Mouse (Mus musculus) megakaryocyte, embryonic 14.5 days (primary cell): ENCODE results near the gene Eif4b. TPM values are rescaled to one million over a fixed set of nuclear protein-coding genes. Genes with fewer than 3 reads are reported as not detected.

ENCODE experiments used
- H3K27me3 ChIP-seq: replicated peaks from 2 replicates; pipeline ENCODE3; 2012; ENCODE audit warnings: inconsistent platforms
- H3K36me3 ChIP-seq: replicated peaks from 2 replicates; pipeline ENCODE3; 2012; ENCODE audit warnings: low read length, inconsistent platforms, mixed read lengths
- H3K4me1 ChIP-seq: 2 replicates; pipeline ENCODE4 v1.6.1; 2012; ENCODE audit warnings: inconsistent platforms
- H3K4me3 ChIP-seq: replicated peaks from 2 replicates; pipeline ENCODE3; 2012; ENCODE audit warnings: moderate library complexity, mild to moderate bottlenecking, inconsistent platforms
- H3K9me3 ChIP-seq: 2 replicates; pipeline ENCODE4 v1.6.1; 2012; ENCODE audit warnings: inconsistent platforms
- FLI1 ChIP-seq: IDR thresholded peaks from 2 replicates; pipeline ENCODE4 v1.6.1; 2012; ENCODE audit warnings: low read length, inconsistent platforms, mixed read lengths
- GATA1 ChIP-seq: IDR thresholded peaks from 3 replicates; pipeline ENCODE4 v1.6.1; 2012; ENCODE audit warnings: mixed read lengths, low read length, inconsistent platforms, borderline replicate concordance
- polyA plus RNA-seq: library from polyadenylated mRNA; stranded (reverse); fragments of >175 nt; gene quantifications from 2 replicates; pipeline ENCODE4 v1.2.3, GENCODE M21; 2012; ENCODE audit warnings: low replicate concordance; ENCODE audit not compliant: insufficient read depth

The Eif4b gene
- polyA plus RNA-seq, 1 experiment, result 102 TPM

DNA sequence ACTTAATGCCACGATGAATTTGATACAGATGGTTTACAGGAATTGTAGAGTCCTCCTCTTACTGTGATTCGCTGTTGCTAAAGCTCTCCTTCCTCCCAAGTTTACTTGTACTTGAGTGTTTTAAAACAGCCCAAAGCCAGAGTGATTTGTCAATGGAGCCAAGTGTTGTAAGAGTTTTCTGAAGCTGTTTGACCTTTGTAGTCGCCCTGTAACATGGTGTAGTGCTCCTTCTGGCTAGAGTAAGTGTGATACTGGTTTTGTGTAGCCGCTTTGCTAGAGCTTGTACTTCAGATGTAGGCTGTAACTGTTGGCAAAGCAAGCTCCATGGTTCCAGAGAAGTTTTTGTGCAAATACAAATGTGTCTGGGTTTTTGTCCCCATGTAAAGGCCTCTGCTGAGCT, 18.6 kb downstream of the Eif4b start:
- no peak overlapping the region for H3K4me3 ChIP-seq
- H3K4me1 ChIP-seq, result peaks cover 57% of the 10 kb centered on the region
- peaks cover 95% of the 10 kb centered on the region for H3K36me3 ChIP-seq
- TF ChIP-seq FLI1 (no peak), GATA1 (no peak)
- no peaks in the 10 kb centered on the region for H3K27me3 ChIP-seq
- no peaks in the 10 kb centered on the region for H3K9me3 ChIP-seq

DNA sequence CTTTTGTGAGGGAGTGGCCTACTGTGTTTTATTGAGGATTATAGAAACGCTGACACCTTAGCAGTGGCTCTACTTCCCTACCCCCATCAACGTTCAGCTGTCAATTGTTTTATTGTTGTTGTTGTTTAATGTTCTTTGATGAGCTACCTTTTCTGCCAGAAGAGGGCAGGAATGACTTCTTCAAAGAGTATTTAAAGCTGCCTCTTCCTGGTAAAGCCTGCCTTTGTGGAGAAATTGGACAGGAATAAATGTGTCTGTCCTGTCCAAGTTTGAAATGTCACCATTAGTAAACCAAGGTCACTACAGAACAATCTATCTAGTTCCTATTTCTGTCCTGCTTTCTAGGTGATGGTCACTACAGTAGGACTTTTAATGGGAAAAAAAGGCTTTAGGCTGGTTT, 20.6 kb downstream of the Eif4b start:
- no peaks in the 10 kb centered on the region for H3K9me3 ChIP-seq
- H3K4me3 ChIP-seq, result no peak overlapping the region
- peaks cover 90% of the 10 kb centered on the region for H3K36me3 ChIP-seq
- peaks cover 3% of the 10 kb centered on the region for H3K27me3 ChIP-seq
- peaks cover 63% of the 10 kb centered on the region for H3K4me1 ChIP-seq
- TF ChIP-seq GATA1 (no peak), FLI1 (no peak)

- no peak overlapping the region for H3K4me3 ChIP-seq
- peaks cover 64% of the 10 kb centered on the region for H3K4me1 ChIP-seq
- TF ChIP-seq GATA1, result no peak
- TF ChIP-seq FLI1, result no peak
- peaks cover 82% of the 10 kb centered on the region for H3K36me3 ChIP-seq
- peaks cover 6% of the 10 kb centered on the region for H3K27me3 ChIP-seq
- H3K9me3 ChIP-seq, result no peaks in the 10 kb centered on the region
Observed at GRCm38 (mm10) chr15:102094988-102095387, 21.4 kb downstream of the Eif4b start.

DNA sequence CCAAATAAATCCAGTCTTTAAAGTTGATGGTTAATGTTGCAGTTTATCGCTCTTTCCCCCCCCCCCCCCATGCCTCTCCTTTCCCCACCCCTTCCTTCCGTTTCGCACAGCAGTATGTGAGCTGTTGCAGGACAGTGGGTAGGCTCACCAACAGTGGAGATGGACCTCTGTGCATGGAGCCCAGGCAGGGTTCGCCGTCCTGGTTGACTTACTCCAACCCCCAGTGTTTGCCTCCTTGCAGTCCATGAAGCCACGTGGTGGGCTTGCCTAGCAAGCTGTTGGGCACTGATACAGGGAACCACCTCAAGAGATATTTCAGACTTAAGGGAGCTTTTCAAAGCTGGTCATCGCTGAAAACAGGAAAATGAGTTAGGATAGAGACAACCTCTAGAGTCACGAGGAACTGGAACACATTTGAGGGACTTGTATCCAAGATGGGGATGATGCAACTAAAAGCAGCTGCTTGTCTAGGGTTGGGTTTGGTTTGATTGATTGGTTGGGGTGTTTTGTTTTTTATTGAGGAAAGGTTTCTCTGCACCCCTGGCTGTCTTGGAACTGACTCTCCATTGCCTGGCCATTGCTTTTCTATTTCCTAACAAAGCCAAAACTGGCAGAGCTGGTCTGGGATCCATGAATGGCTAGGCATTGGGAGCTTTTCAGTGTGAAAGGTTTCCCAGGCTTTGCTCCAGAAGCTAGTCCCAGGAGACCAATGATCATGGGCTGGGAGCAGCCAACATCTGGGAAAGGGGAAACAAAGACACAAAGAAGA, 23.8 kb downstream of the Eif4b start:
- Histone ChIP-seq H3K36me3 (peaks cover 58% of the 10 kb centered on the region), H3K4me1 (peaks cover 71% of the 10 kb centered on the region), H3K27me3 (peaks cover 22% of the 10 kb centered on the region), H3K4me3 (no peak overlapping the region), H3K9me3 (no peaks in the 10 kb centered on the region)
- TF ChIP-seq GATA1 (no peak), FLI1 (no peak)

- no peak overlapping the region for H3K4me3 ChIP-seq
- peaks cover 73% of the 10 kb centered on the region for H3K4me1 ChIP-seq
- peaks cover 51% of the 10 kb centered on the region for H3K36me3 ChIP-seq
- H3K9me3 ChIP-seq, result no peaks in the 10 kb centered on the region
- TF ChIP-seq FLI1 (no peak), GATA1 (no peak)
- H3K27me3 ChIP-seq, result peaks cover 28% of the 10 kb centered on the region
Observed at GRCm38 (mm10) chr15:102097991-102098555, 24.5 kb downstream of the Eif4b start.

DNA sequence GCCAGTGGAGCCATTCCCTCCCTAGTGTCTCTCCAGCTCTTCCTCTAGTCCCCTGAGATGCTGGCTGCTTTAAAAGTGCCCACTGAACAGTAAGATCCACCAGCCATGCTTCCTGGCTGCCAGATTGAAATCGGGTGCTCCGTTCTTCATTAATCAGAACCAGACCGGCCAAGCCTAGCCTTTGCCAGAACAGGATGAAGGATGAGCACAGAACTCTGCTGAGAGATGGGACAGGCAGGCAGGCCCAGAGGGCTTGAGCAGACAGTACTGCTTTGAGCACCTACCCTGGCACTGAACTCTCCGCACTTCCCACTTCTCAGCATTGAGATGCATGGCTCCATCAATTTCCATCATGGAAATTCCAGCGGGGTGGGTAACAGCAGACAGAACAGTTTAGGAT, 25.7 kb downstream of the Eif4b start:
- peaks cover 40% of the 10 kb centered on the region for H3K27me3 ChIP-seq
- no peaks in the 10 kb centered on the region for H3K9me3 ChIP-seq
- peak overlapping the region; percentile 91 for H3K4me3 ChIP-seq
- H3K4me1 ChIP-seq, result peaks cover 85% of the 10 kb centered on the region
- TF ChIP-seq FLI1 (no peak), GATA1 (no peak)
- H3K36me3 ChIP-seq, result peaks cover 39% of the 10 kb centered on the region

DNA sequence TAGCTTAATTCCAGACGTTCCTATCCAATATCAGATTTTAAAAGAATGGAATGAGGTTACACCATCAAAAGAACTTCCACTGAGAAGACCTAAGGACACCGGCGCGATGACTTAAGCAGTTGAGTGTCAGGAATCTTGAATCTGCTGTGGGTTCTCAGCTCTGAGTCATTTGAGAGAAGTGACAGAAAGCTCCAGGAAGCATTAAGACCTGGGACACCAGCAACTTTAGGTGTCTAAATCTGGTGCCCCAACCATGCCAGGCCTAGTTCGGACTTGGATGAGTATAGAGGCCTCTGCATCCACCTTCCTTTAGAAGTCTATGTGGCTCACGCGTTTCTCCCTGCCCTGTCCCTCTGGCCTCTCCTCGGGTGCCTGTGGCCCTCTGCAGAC, 26.2 kb downstream of the Eif4b start:
- peaks cover 44% of the 10 kb centered on the region for H3K27me3 ChIP-seq
- TF ChIP-seq GATA1 (no peak), FLI1 (no peak)
- peaks cover 34% of the 10 kb centered on the region for H3K36me3 ChIP-seq
- H3K9me3 ChIP-seq, result no peaks in the 10 kb centered on the region
- H3K4me1 ChIP-seq, result peaks cover 89% of the 10 kb centered on the region
- H3K4me3 ChIP-seq, result peak overlapping the region; percentile 91

DNA sequence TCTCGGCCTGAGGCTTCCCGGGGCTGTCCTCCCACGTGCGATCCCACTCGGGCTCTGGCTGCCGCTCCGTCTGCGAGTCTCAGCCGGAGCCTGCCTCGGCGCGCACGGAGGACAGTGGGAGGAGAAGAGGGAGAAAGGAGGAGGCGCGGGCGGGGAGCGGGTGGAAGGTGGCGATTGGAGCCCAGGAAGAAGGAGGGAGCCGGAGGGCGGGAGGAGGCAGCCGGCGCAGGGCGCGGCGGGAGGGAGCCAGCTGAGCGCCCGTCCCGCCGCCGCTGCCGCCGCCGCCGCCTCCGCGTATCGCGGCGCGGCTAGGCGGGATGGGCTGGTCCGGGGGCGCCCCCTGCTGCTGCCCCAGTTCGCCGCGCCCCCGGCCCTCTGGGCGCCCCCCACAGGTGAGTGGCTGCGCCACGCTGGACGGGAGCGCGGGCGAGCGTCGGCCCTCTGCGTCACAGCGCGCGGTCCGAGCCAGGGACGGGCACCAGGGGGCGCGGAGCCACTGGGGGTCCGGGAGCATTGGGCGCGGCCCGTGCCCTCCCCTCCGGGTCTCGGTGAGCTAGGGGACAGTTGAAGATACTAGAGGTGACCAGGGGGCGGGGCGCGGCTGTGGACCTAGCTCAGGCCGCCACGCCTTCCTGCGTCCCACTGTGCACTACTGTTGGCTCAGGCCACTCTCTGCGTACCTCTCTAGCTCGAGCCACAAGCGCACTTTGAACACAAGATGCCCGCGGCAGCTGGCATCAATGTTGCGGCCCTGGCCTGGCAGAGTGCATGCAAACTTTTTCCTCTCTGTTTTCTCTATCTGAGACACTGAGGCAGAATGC, 26.8 kb downstream of the Eif4b start, which contains the start of gene Tns2:
Gene Tns2, plus strand, starts transcription at position 253 of the 821 bp plus-strand sequence.
- H3K4me3 ChIP-seq, result peak within 1 kb of the TSS; percentile 91
- TF ChIP-seq FLI1, result no peak
- no peak for TF ChIP-seq GATA1
- H3K9me3 ChIP-seq, result no peaks in the 10 kb centered on the region
- peaks cover 90% of the 10 kb centered on the region for H3K4me1 ChIP-seq
- peaks cover 28% of the 10 kb centered on the region for H3K36me3 ChIP-seq
- H3K27me3 ChIP-seq, result peaks cover 47% of the 10 kb centered on the region

DNA sequence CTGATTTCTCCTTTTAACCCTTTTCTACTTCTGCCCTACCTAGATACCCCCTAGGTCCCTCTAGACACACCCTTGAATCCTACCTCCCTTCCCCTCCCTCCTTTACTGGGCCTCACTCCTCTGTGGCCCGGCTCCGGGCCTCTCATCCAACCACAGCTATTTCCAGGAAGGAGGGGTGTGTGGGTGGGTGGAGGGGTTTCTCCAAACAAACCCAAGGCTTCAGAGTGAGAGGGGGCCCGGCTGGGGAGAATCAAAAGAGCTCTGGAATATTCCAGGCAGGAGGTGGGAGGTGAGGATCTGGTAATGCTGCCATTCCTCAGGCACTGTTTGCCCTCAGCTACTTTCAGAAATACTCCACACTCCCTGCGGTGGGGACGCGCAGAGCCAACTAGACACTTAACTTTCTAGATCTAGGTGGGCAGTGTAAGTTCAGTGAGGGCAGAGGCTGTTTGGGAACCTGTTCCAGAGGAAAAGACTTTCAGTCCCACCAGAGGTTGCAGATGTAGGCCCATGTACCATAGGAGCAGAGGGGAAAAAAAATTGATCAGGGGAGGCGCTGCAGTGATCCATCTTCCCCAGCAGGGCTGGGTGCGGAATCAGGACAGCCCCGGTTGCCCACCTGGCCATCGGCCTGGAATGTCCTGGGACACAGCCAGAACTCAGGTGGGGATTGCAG, 27.6 kb downstream of the Eif4b start:
- H3K36me3 ChIP-seq, result peaks cover 20% of the 10 kb centered on the region
- TF ChIP-seq GATA1 (no peak), FLI1 (no peak)
- H3K4me3 ChIP-seq, result no peak overlapping the region
- no peaks in the 10 kb centered on the region for H3K9me3 ChIP-seq
- H3K27me3 ChIP-seq, result peaks cover 55% of the 10 kb centered on the region
- peaks cover 92% of the 10 kb centered on the region for H3K4me1 ChIP-seq
